Mouse (Mus musculus) lung, adult 2 months (tissue): ENCODE measurements around the gene Il18r1.

Experiments used
- CTCF ChIP-seq: fragments of 200-500 bp; IDR thresholded peaks from 2 replicates; pipeline ENCODE4 v1.5.1; 2011; ENCODE audit warnings: mild to moderate bottlenecking, low read length, control low read depth; ENCODE audit not compliant: insufficient read depth
- POLR2A ChIP-seq: fragments of 200-500 bp; IDR thresholded peaks from 2 replicates; pipeline ENCODE4 v1.6.1; 2011; ENCODE audit warnings: low read depth, mild to moderate bottlenecking, control low read depth, low read length, borderline replicate concordance; ENCODE audit errors: extremely low read depth

DNA sequence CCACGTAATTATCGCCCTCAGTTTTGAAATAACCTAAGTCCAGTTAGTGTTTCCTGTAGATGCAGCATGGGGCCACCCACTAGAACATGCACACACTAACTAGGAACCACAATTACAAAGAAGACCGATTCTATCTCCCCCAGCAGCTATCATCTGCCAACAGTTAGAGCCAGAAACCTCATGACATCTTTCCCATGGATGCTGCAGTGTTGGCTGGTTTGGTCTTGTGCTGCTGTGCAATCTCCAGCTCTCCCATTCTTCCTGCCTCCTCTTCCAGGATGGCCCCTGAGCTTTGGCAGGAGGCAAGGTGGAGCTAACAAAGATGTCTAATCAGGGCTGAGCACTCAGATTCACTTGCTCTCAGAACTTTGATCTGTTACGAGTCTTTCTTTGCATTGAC lies 35.8 kb downstream of the Il18r1 start:
- no peak for TF ChIP-seq CTCF
- no peak for TF ChIP-seq POLR2A
